Mouse (Mus musculus) embryo, embryonic 10.5 days (tissue): ENCODE results near the gene Rpia.

Source experiments
- DNase-seq: peaks from one replicate; pipeline ENCODE4 v3.0.0-alpha.2; 2015; ENCODE audit warnings: low spot score

Rpia gene

GRCm38 (mm10) chr6:70805267-70805666 is 13.2 kb upstream of the Rpia start:
- DNase-seq: peak; percentile 83

GRCm38 (mm10) chr6:70804632-70805031 is 12.6 kb upstream of the Rpia start:
- peak; percentile 81 for DNase-seq

GRCm38 (mm10) chr6:70797581-70798251 is 5.7 kb upstream of the Rpia start:
- DNase-seq: peak; percentile 73

GRCm38 (mm10) chr6:70796940-70797339 is 4.9 kb upstream of the Rpia start:
- DNase-seq: no peak

- DNase-seq: no peak
Observed at GRCm38 (mm10) chr6:70792644-70793043, 612 bp upstream of the Rpia start.

- DNase-seq: peak; percentile 63
Observed at GRCm38 (mm10) chr6:70790852-70791761, 925 bp downstream of the Rpia start.

- no peak for DNase-seq
Observed at GRCm38 (mm10) chr6:70790034-70790650, 1.9 kb downstream of the Rpia start.

- DNase-seq: no peak
Observed at GRCm38 (mm10) chr6:70789134-70789533, 2.9 kb downstream of the Rpia start.

GRCm38 (mm10) chr6:70787524-70787923 is 4.5 kb downstream of the Rpia start:
- no peak for DNase-seq

GRCm38 (mm10) chr6:70785852-70786251 is 6.2 kb downstream of the Rpia start:
- DNase-seq: peak; percentile 31

- no peak for DNase-seq
Observed at GRCm38 (mm10) chr6:70784811-70785210, 7.2 kb downstream of the Rpia start.

GRCm38 (mm10) chr6:70781336-70781735 is 10.7 kb downstream of the Rpia start:
- no peak for DNase-seq

GRCm38 (mm10) chr6:70774372-70774771 is 17.7 kb downstream of the Rpia start:
- DNase-seq: no peak

GRCm38 (mm10) chr6:70773769-70774168 is 18.3 kb downstream of the Rpia start:
- no peak for DNase-seq

- DNase-seq: peak; percentile 86
Observed at GRCm38 (mm10) chr6:70768769-70769168, 23.3 kb downstream of the Rpia start.

GRCm38 (mm10) chr6:70765076-70765475 is 27.0 kb downstream of the Rpia start:
- DNase-seq: no peak

GRCm38 (mm10) chr6:70764551-70764950 is 27.5 kb downstream of the Rpia start:
- no peak for DNase-seq

- no peak for DNase-seq
Observed at GRCm38 (mm10) chr6:70763881-70764280, 28.2 kb downstream of the Rpia start.

- no peak for DNase-seq
Observed at GRCm38 (mm10) chr6:70762659-70763058, 29.4 kb downstream of the Rpia start.

GRCm38 (mm10) chr6:70760951-70761350 is 31.1 kb downstream of the Rpia start:
- no peak for DNase-seq

GRCm38 (mm10) chr6:70754833-70755232 is 37.2 kb downstream of the Rpia start:
- DNase-seq: no peak

GRCm38 (mm10) chr6:70752351-70752750 is 39.7 kb downstream of the Rpia start:
- peak; percentile 63 for DNase-seq

GRCm38 (mm10) chr6:70751898-70752273 is 40.1 kb downstream of the Rpia start:
- no peak for DNase-seq
